Mouse (Mus musculus): ENCODE measurements around the gene Arhgap36.

Arhgap36 gene

GRCm38 (mm10) chrX:49463442-49463970, at the start of gene Arhgap36:
Arhgap36 (plus strand) TSS chrX:49463945.
- DNase-seq (ENCODE audit: low spot score), result no peak

- no peak for DNase-seq (ENCODE audit: low spot score)
Measured at GRCm38 (mm10) chrX:49457781-49458180, 6.0 kb upstream of the Arhgap36 start.

- no peak for DNase-seq (ENCODE audit: low spot score)
Measured at GRCm38 (mm10) chrX:49470287-49471054, 6.7 kb downstream of the Arhgap36 start.

- peak; percentile 20 for DNase-seq (ENCODE audit: low spot score)
Measured at GRCm38 (mm10) chrX:49479968-49480809, 16.4 kb downstream of the Arhgap36 start.

- no peak for DNase-seq (ENCODE audit: low spot score)
Measured at GRCm38 (mm10) chrX:49480846-49481245, 17.1 kb downstream of the Arhgap36 start.

GRCm38 (mm10) chrX:49489141-49489540, 25.4 kb downstream of the Arhgap36 start:
- no peak for DNase-seq (ENCODE audit: low spot score)

GRCm38 (mm10) chrX:49493739-49494449, 30.1 kb downstream of the Arhgap36 start:
- no peak for DNase-seq (ENCODE audit: low spot score)

Data from yolk sac, embryonic 10.5 days (tissue).